Mouse (Mus musculus) hindbrain, embryonic 12.5 days (tissue): ENCODE results near the gene Nfkbil1. TPM values are rescaled to one million over a fixed set of nuclear protein-coding genes. Genes with fewer than 3 reads are reported as not detected.

Experiments
- ATAC-seq: fragments of 200-750 bp; cut with Nextera tagmentation; 2 replicates; pipeline ENCODE4 v1.8.0; 2017; ENCODE audit warnings: moderate TSS enrichment; ENCODE audit not compliant: low FRiP score
- H3K27ac ChIP-seq: fragments of 300-500 bp; sonication (generic); 2 replicates; pipeline ENCODE4 v1.5.1; 2016; ENCODE audit warnings: mild to moderate bottlenecking
- H3K27me3 ChIP-seq: fragments of 300-500 bp; sonication (generic); 2 replicates; pipeline ENCODE4 v1.6.1; 2016; ENCODE audit warnings: mild to moderate bottlenecking
- H3K36me3 ChIP-seq: fragments of 300-500 bp; sonication (generic); 2 replicates; pipeline ENCODE4 v1.6.1; 2016; ENCODE audit warnings: mild to moderate bottlenecking
- H3K4me1 ChIP-seq: fragments of 300-500 bp; sonication (generic); 2 replicates; pipeline ENCODE4 v1.6.1; 2016
- H3K4me2 ChIP-seq: fragments of 300-500 bp; sonication (generic); replicated peaks from 2 replicates; pipeline ENCODE4 v1.6.1; 2016; ENCODE audit warnings: mild to moderate bottlenecking
- H3K4me3 ChIP-seq: fragments of 300-500 bp; sonication (generic); 2 replicates; pipeline ENCODE4 v1.5.1; 2016; ENCODE audit warnings: mild to moderate bottlenecking
- H3K9ac ChIP-seq: fragments of 300-500 bp; sonication (generic); 2 replicates; pipeline ENCODE4 v1.6.1; 2016; ENCODE audit warnings: mild to moderate bottlenecking, moderate library complexity
- H3K9me3 ChIP-seq: fragments of 300-500 bp; sonication (generic); replicated peaks from 2 replicates; pipeline ENCODE4 v1.6.1; 2016; ENCODE audit warnings: mild to moderate bottlenecking
- WGBS: fragments of 180-500 bp; shearing (Covaris S2); methylation state at CpG from one replicate; pipeline ENCODE4 v1.1.7; 2016; 5-methylcytosine and 5-hydroxymethylcytosine counted together
- polyA plus RNA-seq: library from polyadenylated mRNA; unstranded; fragments of >200 nt; fragmentation: Nextera tagmentation; extraction: Ambion mirVana; gene quantifications from 2 replicates; pipeline ENCODE4 v1.2.1, GENCODE M21; 2016

Gene Nfkbil1
- polyA plus RNA-seq, 1 experiment from 2014 or later: 12.2 TPM

- Histone ChIP-seq H3K27ac (no peak overlapping the region), H3K9ac (no peak overlapping the region), H3K4me1 (peaks cover under 1% of the 10 kb centered on the region; the same call in 1 of the 2 replicates), H3K36me3 (peaks cover 65% of the 10 kb centered on the region), H3K4me3 (no peak overlapping the region), H3K4me2 (no peak overlapping the region), H3K9me3 (no peaks in the 10 kb centered on the region), H3K27me3 (no peaks in the 10 kb centered on the region)
- ATAC-seq: no peak
- 87% methylated on average over 18 of the region's 18 CpGs for WGBS
These were observed 17.2 kb upstream of the Nfkbil1 start for GRCm38 (mm10) chr17:35252619-35253292.

DNA sequence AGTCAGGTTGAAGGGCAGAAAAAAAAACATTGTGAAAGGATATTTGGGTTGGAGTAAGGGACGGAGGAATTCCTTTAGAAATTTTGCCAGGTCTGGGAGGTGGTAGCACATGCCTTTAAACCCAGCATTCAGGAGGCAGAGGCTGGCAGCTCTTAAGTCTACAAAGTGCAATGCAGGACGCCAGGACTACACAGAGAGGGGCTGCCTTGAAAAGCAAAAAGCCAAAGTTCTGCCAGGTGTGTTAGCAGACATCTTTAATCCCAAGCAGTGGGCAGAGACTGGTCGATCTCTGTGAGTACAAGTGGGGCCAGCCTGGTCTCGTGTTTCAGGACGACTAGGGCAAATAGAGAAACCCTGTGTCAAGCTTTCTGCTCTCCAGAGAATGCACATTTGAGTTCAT lies 16.4 kb upstream of the Nfkbil1 start:
- Histone ChIP-seq H3K4me3 (no peak overlapping the region), H3K4me2 (no peak overlapping the region), H3K36me3 (peaks cover 72% of the 10 kb centered on the region), H3K9ac (no peak overlapping the region), H3K9me3 (no peaks in the 10 kb centered on the region), H3K27ac (no peak overlapping the region), H3K4me1 (no peaks in the 10 kb centered on the region), H3K27me3 (no peaks in the 10 kb centered on the region)
- WGBS: 84% methylated on average over 5 of the region's 5 CpGs
- no peak for ATAC-seq

DNA sequence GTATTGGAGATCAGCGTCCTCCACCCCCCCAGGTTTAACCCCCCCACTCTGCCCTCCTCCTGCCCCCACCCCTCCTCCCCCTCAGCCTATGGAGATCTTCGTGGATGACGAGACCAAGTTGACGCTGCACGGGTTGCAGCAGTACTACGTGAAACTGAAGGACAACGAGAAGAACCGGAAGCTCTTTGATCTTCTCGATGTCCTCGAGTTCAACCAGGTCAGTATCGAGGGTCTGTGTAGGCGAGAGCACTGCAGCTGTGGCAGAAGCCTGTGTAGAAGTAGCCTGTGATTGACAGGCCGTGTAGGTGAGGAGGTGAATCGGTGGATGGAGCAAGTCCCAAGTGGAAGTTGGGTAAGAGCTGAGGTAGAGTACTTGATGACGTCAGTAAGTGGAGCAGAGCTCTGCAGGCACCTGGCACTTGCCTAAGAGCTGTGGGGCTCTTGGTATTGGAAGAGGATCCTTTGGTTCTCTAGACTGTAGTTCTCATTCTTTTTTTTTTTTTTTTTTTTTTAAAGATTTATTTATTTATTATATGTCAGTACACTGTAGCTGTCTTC lies 15.6 kb upstream of the Nfkbil1 start:
- no peaks in the 10 kb centered on the region for H3K9me3 ChIP-seq
- H3K4me1 ChIP-seq: peaks cover 4% of the 10 kb centered on the region
- no peak overlapping the region for H3K4me2 ChIP-seq
- no peak overlapping the region; the same call in 1 of the 2 replicates for H3K9ac ChIP-seq
- no peak overlapping the region for H3K27ac ChIP-seq
- ATAC-seq: no peak
- WGBS: 87% methylated on average over 15 of the region's 15 CpGs
- no peak overlapping the region for H3K4me3 ChIP-seq
- no peaks in the 10 kb centered on the region for H3K27me3 ChIP-seq
- H3K36me3 ChIP-seq: peaks cover 80% of the 10 kb centered on the region

GRCm38 (mm10) chr17:35250348-35251120 lies 14.9 kb upstream of the Nfkbil1 start:
- peaks cover 87% of the 10 kb centered on the region for H3K36me3 ChIP-seq
- ATAC-seq: no peak

GRCm38 (mm10) chr17:35249451-35250197 lies 14.0 kb upstream of the Nfkbil1 start:
- ATAC-seq: no peak
- Histone ChIP-seq H3K4me1 (peaks cover 21% of the 10 kb centered on the region), H3K27ac (no peak overlapping the region), H3K9me3 (no peaks in the 10 kb centered on the region), H3K4me2 (no peak overlapping the region), H3K36me3 (peaks cover 94% of the 10 kb centered on the region), H3K4me3 (no peak overlapping the region), H3K9ac (peak overlapping the region; percentile 27; the same call in 1 of the 2 replicates), H3K27me3 (no peaks in the 10 kb centered on the region)
- 89% methylated on average over 19 of the region's 19 CpGs for WGBS

More at GRCm38 (mm10) chr17:35250348-35251120, 14.9 kb upstream of the Nfkbil1 start:
- H3K4me3 ChIP-seq: no peak overlapping the region
- H3K9ac ChIP-seq: no peak overlapping the region
- peaks cover 11% of the 10 kb centered on the region for H3K4me1 ChIP-seq
- H3K27ac ChIP-seq: no peak overlapping the region
- no peak overlapping the region for H3K4me2 ChIP-seq
- no peaks in the 10 kb centered on the region for H3K27me3 ChIP-seq
- 92% methylated on average over 3 of the region's 3 CpGs for WGBS
- no peaks in the 10 kb centered on the region for H3K9me3 ChIP-seq

DNA sequence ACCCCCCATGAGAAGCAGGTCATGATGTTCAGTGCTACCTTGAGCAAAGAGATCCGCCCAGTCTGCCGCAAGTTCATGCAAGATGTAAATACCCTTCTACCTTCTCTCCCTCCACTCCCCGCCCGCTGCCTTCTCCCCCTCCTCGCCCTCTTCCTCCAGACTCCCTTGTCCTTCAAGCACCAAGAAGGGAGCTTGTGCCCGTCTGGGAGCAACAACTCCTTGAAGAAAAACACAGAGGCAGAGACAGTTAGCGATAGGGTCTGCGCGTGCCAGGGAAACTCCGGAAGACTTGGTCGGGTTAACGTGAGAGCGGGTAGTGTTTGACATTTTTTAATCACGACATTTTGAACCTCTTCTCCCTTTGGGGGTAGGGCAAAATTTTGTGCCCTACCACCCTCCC lies 13.4 kb upstream of the Nfkbil1 start:
- Histone ChIP-seq H3K4me2 (no peak overlapping the region), H3K27me3 (no peaks in the 10 kb centered on the region), H3K36me3 (peaks cover 97% of the 10 kb centered on the region), H3K27ac (no peak overlapping the region), H3K4me3 (no peak overlapping the region), H3K9ac (no peak overlapping the region), H3K4me1 (peaks cover 27% of the 10 kb centered on the region), H3K9me3 (no peaks in the 10 kb centered on the region)
- 86% methylated on average over 14 of the region's 14 CpGs for WGBS
- no peak for ATAC-seq

DNA sequence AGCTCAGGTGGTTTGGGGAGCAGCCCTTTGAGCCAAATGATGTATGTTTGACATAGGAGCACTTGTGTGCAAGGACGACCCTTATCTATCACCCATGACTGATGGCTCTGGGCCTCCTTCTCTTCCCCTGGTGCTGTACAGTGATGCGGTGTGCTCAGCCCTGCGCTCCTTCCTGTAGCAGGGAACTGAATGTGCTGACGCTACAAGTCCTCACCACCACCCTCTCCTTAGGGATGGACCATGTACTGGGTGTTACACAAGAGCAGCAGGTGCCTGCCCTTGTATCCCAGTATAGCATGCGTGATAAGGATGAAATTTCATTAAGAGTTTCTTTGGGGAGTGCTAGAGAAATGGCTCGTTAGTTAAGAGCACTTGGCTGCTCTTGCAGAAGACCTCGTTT lies 11.6 kb upstream of the Nfkbil1 start:
- no peak overlapping the region for H3K9ac ChIP-seq
- H3K27ac ChIP-seq: no peak overlapping the region
- no peak overlapping the region for H3K4me3 ChIP-seq
- no peak for ATAC-seq
- WGBS: 91% methylated on average over 7 of the region's 7 CpGs
- H3K4me2 ChIP-seq: no peak overlapping the region
- no peaks in the 10 kb centered on the region for H3K9me3 ChIP-seq
- H3K4me1 ChIP-seq: peaks cover 36% of the 10 kb centered on the region
- H3K27me3 ChIP-seq: no peaks in the 10 kb centered on the region
- peaks cover 87% of the 10 kb centered on the region for H3K36me3 ChIP-seq

DNA sequence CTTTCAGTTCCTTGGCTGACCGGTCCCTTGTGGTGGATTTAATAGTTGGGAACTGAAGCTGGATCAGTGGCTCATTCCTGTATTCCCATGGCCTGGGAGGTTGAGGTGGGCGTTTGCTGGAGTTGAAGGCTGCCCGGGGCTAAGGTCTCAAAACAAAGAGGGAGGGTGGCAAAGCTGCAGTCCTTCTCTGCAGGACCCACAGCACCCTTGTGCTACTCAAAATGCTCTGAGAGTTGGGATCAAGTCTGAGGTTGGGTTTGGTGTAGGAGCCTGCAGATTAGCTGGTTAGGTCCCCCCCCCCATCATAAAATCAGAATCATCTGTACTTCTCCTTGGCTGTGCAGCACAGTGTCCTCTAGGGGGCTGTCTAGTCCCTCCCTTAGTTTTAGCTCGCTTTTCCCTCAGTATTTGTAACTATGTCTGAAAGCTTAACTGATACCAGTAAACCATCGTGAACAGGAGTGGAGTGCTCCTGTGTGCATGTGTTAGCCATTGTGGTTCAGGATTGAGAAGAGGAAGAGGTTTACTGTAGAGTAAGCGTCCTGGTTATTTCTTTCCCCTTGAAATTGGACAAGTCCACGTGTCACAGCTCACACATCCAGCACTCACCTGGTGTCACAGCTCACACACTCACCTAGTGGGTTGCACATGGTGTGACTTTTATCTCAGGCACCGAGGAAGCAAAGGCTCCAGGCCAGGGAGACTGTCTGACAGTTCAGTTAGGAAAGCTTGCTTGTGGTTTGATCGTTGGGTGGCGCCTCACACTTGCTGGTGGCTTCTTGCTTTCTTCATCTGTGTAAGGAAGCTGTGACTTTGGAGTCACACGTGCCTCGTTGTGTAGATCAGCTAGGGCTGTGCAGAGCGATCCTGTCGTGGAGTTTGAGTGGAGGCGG lies 10.4 kb upstream of the Nfkbil1 start:
- Histone ChIP-seq H3K9ac (0 out of 2 replicates have a peak overlapping the region, but pooled peaks have one; percentile 37), H3K4me2 (peak overlapping the region; percentile 92), H3K4me3 (0 out of 2 replicates have a peak overlapping the region, but pooled peaks have one; percentile 75), H3K4me1 (peaks cover 36% of the 10 kb centered on the region), H3K36me3 (peaks cover 77% of the 10 kb centered on the region), H3K27me3 (no peaks in the 10 kb centered on the region), H3K27ac (no peak overlapping the region; the same call in 1 of the 2 replicates), H3K9me3 (no peaks in the 10 kb centered on the region)
- ATAC-seq: no peak
- 87% methylated on average over 15 of the region's 15 CpGs for WGBS

- H3K4me1 ChIP-seq: peaks cover 43% of the 10 kb centered on the region
These were observed 9.4 kb upstream of the Nfkbil1 start for GRCm38 (mm10) chr17:35244999-35245398.

GRCm38 (mm10) chr17:35243086-35243485 lies 7.5 kb upstream of the Nfkbil1 start:
- peaks cover 48% of the 10 kb centered on the region for H3K36me3 ChIP-seq

More at GRCm38 (mm10) chr17:35244999-35245398, 9.4 kb upstream of the Nfkbil1 start:
- Histone ChIP-seq H3K9ac (peak overlapping the region; percentile 96; the same call in 1 of the 2 replicates), H3K27ac (no peak overlapping the region), H3K4me3 (peak overlapping the region; percentile 75), H3K9me3 (no peaks in the 10 kb centered on the region), H3K36me3 (peaks cover 67% of the 10 kb centered on the region), H3K27me3 (no peaks in the 10 kb centered on the region), H3K4me2 (peak overlapping the region; percentile 92)
- ATAC-seq: no peak
- WGBS: 74% methylated on average over 2 of the region's 2 CpGs

More at GRCm38 (mm10) chr17:35243086-35243485, 7.5 kb upstream of the Nfkbil1 start:
- Histone ChIP-seq H3K4me3 (peak overlapping the region; percentile 75), H3K27ac (peak overlapping the region; percentile 98), H3K9me3 (no peaks in the 10 kb centered on the region), H3K4me2 (peak overlapping the region; percentile 92), H3K27me3 (no peaks in the 10 kb centered on the region), H3K4me1 (peaks cover 43% of the 10 kb centered on the region), H3K9ac (peak overlapping the region; percentile 96)
- peak; percentile 5; the same call in 1 of the 2 replicates for ATAC-seq
- 6% methylated on average over 16 of the region's 16 CpGs for WGBS
